Mouse (Mus musculus): ENCODE data around the gene Trip12.

DNA sequence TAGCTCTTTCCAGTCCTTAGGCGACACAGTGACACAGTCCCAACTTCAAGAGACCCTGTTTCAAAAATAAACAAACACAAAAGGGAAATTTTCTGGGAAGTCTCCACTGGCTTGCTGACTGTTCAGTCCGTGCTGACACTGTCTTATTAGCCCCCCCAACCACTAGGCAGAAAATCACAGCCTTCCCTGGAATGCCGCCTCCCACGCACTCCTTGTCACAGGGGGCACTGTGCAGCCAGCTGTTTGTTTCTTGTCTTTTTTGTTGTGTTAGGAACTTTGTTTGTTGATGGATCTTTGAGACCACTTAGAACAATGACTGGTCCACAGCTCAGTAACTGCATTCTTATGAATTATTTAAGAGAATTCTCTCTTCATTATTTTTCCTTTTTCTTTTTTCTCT, 43.6 kb upstream of the Trip12 start:
- TF ChIP-seq CTCF (IDR thresholded peaks at IDR 0.05; ENCODE audit: low read depth) (no peak), EP300 (optimal IDR thresholded peaks at IDR 0.05) (no peak)

Data from stomach, postnatal 0 days (tissue).